Mouse (Mus musculus): ENCODE data around the gene Rdh12. TPM values are rescaled to one million over a fixed set of nuclear protein-coding genes. Genes with fewer than 3 reads are reported as not detected.

Rdh12 gene
- polyA plus RNA-seq (2012; rRNA removed), result 0.26 and 0.39 TPM in 2 replicates

DNA sequence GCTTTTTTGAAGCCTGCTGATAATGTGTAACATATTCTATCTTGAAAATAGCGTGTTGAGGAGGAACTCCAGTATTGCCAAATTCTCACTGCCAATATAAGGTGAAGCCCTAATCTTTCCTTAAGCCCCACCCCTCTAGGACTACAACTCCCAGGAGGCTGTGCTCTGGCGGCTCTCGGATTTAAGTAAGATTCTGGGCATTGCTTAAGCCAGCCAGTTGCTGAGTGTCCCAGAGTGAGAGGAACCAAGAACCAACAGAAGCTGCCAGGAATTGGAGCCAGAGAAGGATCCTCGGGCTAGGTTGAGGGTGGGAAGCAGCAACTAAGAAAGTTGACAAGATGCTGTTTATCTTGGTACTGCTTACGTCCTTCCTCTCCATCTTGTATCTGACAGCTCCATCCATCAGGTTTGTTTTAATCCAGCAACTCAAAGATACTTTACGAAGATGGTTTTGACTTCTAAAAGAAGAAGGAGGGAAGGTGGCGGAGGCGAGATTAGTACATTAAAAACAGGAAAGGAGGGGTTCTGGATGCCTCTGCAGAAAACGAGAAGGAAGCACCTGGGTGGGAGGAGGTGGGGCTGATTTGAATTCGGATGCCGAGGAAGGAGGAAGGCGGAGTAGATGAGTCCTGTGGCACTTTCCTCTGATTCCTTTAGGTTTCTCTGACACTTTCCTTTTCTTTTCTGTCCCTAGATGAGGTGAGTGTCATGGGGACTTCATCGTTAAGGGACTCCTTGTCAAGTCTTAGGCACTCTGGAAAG lies at the start of gene Rdh12:
Gene Rdh12 (plus strand): TSS at position 212 of the 762 bp plus-strand sequence.

GRCm38 (mm10) chr12:79172019-79172941 lies 36.4 kb upstream of the Rdh12 start, which contains the start of gene Vti1b:
TSS of gene Vti1b (minus strand) at chr12:79172667.

DNA sequence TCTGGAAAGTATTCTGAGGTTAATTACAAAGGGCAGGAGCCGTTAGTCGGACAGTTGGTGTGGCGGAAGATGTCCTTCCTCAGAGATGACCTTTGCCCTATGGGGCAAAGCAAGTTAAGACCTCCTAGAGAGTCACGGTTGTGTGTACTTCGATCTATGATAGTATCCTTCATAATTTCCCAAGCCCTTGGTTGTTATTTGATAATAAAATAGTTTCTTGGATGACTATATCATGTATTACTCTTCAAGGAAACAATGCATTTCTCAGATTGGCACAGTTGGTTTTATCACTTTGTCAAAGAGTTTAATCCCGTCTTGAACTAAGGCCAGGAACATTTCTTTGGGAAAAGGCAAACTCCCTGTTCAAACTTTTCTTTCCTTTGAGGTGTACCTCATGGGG lies 16.5 kb upstream of the Rdh12 start, which contains the start of gene Rdh11:
Gene Rdh11 (minus strand): TSS at position 101 of the 400 bp plus-strand sequence.

Other genes with a start within 250 kb of the Rdh12 start
- 2.1 and 2.6 TPM in 2 replicates for gene Tmem229b, start 201.3 kb upstream of the Rdh12 start, polyA plus RNA-seq (2012; rRNA removed)
- gene Plekhh1, start 179.8 kb upstream of the Rdh12 start, polyA plus RNA-seq (2012; rRNA removed), result 0.15 and 0.27 TPM in 2 replicates
- 3.3 and 3.5 TPM in 2 replicates for gene Pigh, start 119.3 kb upstream of the Rdh12 start, polyA plus RNA-seq (2012; rRNA removed)
- gene Arg2, start 78.1 kb upstream of the Rdh12 start, polyA plus RNA-seq (2012; rRNA removed), result 0.02 and 0.07 TPM in 2 replicates
- gene Vti1b, start 36.2 kb upstream of the Rdh12 start, polyA plus RNA-seq (2012; rRNA removed), result 18.5 and 19.4 TPM in 2 replicates
- gene Rdh11, start 16.6 kb upstream of the Rdh12 start, polyA plus RNA-seq (2012; rRNA removed), result 13.7 and 16.9 TPM in 2 replicates
- 10.1 and 11.9 TPM in 2 replicates for gene Zfyve26, start 87.4 kb downstream of the Rdh12 start, polyA plus RNA-seq (2012; rRNA removed)
- 2.4 and 2.9 TPM in 2 replicates for gene Rad51b, start 88.4 kb downstream of the Rdh12 start, polyA plus RNA-seq (2012; rRNA removed)